Mouse (Mus musculus): Measurements from ENCODE around the gene Ywhab.

DNA sequence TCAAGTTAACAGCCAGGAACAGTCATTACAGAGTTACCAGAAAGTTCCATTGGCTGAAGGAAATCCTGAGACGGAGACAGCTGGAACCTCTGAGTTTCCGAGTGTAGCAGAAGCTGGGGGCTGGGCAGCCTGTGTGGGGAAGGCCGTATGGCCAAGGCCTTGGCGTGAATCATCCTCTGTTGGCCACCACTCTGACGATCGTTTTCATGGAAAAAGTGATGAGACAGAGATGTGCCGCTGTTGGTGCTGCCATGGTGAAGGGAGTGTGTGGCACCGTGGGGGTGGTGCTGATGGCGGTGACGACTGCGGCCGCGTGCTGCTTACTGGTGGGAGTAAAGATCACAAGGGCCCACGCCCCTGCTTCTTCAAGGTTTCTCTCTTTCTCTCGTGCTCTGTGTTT is 48.5 kb upstream of the Ywhab start:
- no peak for TF ChIP-seq POLR2A (IDR thresholded peaks at IDR 0.05; ENCODE audit: borderline replicate concordance, extremely low read depth, low read depth, low read length)
- TF ChIP-seq CTCF (IDR thresholded peaks at IDR 0.05; ENCODE audit: insufficient read depth, low read length), result no peak
